Mouse (Mus musculus) myocyte (in vitro differentiated cells): ENCODE data around the gene Gm2663. TPM values are rescaled to one million over a fixed set of nuclear protein-coding genes. Genes with fewer than 3 reads are reported as not detected.
"Not testable (repeated sequence)": the region's sequence is repeated elsewhere in the genome, so short reads cannot be mapped to it uniquely, and the experiment has no call there.

Source experiments
- H3K27me3 ChIP-seq: one replicate; pipeline ENCODE4 v1.6.1; 2011; ENCODE audit not compliant: control insufficient read depth, insufficient read depth, insufficient read length
- H3K36me3 ChIP-seq: one replicate; pipeline ENCODE4 v1.6.1; 2011; ENCODE audit not compliant: control insufficient read depth, insufficient read depth
- H3K4me2 ChIP-seq: one replicate; pipeline ENCODE4 v1.6.1; 2011; ENCODE audit warnings: low read depth, control low read depth
- H3K4me3 ChIP-seq: one replicate; pipeline ENCODE4 v1.5.1; 2011; ENCODE audit warnings: mild to moderate bottlenecking, control low read depth, moderate library complexity
- H3K79me2 ChIP-seq: one replicate; pipeline ENCODE4 v1.6.1; 2011; ENCODE audit not compliant: control insufficient read depth, insufficient read depth
- H3ac ChIP-seq: one replicate; pipeline ENCODE4 v1.6.1; 2011; ENCODE audit not compliant: control insufficient read depth, insufficient read length
- CEBPB ChIP-seq: IDR thresholded peaks from 2 replicates; pipeline ENCODE4 v1.6.1; 2011; ENCODE audit warnings: mild to moderate bottlenecking, moderate library complexity; ENCODE audit not compliant: poor library complexity, insufficient read depth, severe bottlenecking
- E2F4 ChIP-seq: IDR thresholded peaks from one replicate; pipeline ENCODE4 v1.6.1; 2011; ENCODE audit warnings: mild to moderate bottlenecking, control low read depth, moderate library complexity; ENCODE audit not compliant: insufficient read depth
- MAX ChIP-seq: IDR thresholded peaks from one replicate; pipeline ENCODE4 v1.6.1; 2011; ENCODE audit warnings: low read depth, mild to moderate bottlenecking, control low read depth
- MYOD1 ChIP-seq, 3 experiments: IDR thresholded peaks; one replicate each; pipeline ENCODE4 v1.6.1; 2011; ENCODE audit warnings: control low read depth in 2 of 3, low read depth in 2 of 3, mild to moderate bottlenecking in 2 of 3, moderate library complexity in 1 of 3; ENCODE audit not compliant: insufficient read length in 2 of 3, control insufficient read depth in 1 of 3
- MYOG ChIP-seq, 3 experiments: IDR thresholded peaks; one replicate each; pipeline ENCODE4 v1.6.1; 2011; ENCODE audit warnings: control low read depth in 2 of 3, low read depth in 2 of 3, mild to moderate bottlenecking in 2 of 3; ENCODE audit not compliant: insufficient read length in 2 of 3, control insufficient read depth in 1 of 3, insufficient read depth in 1 of 3
- POLR2A ChIP-seq: IDR thresholded peaks from one replicate; pipeline ENCODE4 v1.6.1; 2011; ENCODE audit warnings: low read depth, mild to moderate bottlenecking, control low read depth, moderate library complexity; ENCODE audit not compliant: insufficient read length
- POLR2AphosphoS2 ChIP-seq: IDR thresholded peaks from one replicate; pipeline ENCODE4 v1.6.1; 2011; ENCODE audit warnings: low read depth, control low read depth; ENCODE audit not compliant: insufficient read length
- REST ChIP-seq: IDR thresholded peaks from one replicate; pipeline ENCODE4 v1.6.1; 2011; ENCODE audit warnings: mild to moderate bottlenecking, control low read depth, moderate library complexity; ENCODE audit not compliant: insufficient read depth, insufficient read length
- SRF ChIP-seq: IDR thresholded peaks from one replicate; pipeline ENCODE4 v1.6.1; 2011; ENCODE audit warnings: low read depth; ENCODE audit not compliant: control insufficient read depth, insufficient read length
- TCF12 ChIP-seq: IDR thresholded peaks from one replicate; pipeline ENCODE4 v1.6.1; 2011; ENCODE audit warnings: mild to moderate bottlenecking, control low read depth; ENCODE audit not compliant: poor library complexity, insufficient read depth, severe bottlenecking
- TCF3 ChIP-seq: IDR thresholded peaks from one replicate; pipeline ENCODE4 v1.6.1; 2011; ENCODE audit warnings: low read depth, control low read depth; ENCODE audit not compliant: insufficient read length
- USF1 ChIP-seq: IDR thresholded peaks from one replicate; pipeline ENCODE4 v1.6.1; 2011; ENCODE audit warnings: low read depth, mild to moderate bottlenecking, control low read depth, moderate library complexity
- polyA plus RNA-seq: library from polyadenylated mRNA; unstranded; fragments of >200 nt; fragmentation: generic; extraction: Trizol; gene quantifications from one replicate; pipeline ENCODE4 v1.2.1, GENCODE M21; 2012; ENCODE audit warnings: missing spikeins

The Gm2663 gene
- not detected for polyA plus RNA-seq

GRCm38 (mm10) chr6:40999379-40999778 lies at the start of gene Gm2663:
Gm2663 (minus strand) TSS chr6:40999479.
- H3K4me3 ChIP-seq, H3K36me3 ChIP-seq, H3ac ChIP-seq, H3K27me3 ChIP-seq, H3K4me2 ChIP-seq, H3K79me2 ChIP-seq: not testable (repeated sequence)

- Histone ChIP-seq H3K4me2 (peak overlapping the region; percentile 53), H3ac (no peak overlapping the region), H3K27me3 (no peaks in the 10 kb centered on the region), H3K79me2 (no peaks in the 10 kb centered on the region), H3K36me3 (no peaks in the 10 kb centered on the region), H3K4me3 (no peak overlapping the region)
- TF ChIP-seq E2F4: no peak
- peak in 1 of 3 experiments; percentile 50 for TF ChIP-seq MYOD1 (IDR thresholded peaks at IDR 0.05; ENCODE audit: control insufficient read depth in 1 of 3, insufficient read length in 2 of 3, low read depth in 2 of 3)
- 0 out of 2 replicates have a peak, but pooled peaks have one; percentile 36 for TF ChIP-seq CEBPB
- TF ChIP-seq MYOG (IDR thresholded peaks at IDR 0.05; ENCODE audit: control insufficient read depth in 1 of 3, insufficient read depth in 1 of 3, insufficient read length in 2 of 3, low read depth in 2 of 3): no peak
- TF ChIP-seq TCF12: peak; percentile 14
These were observed 49.3 kb upstream of the Gm2663 start for GRCm38 (mm10) chr6:41048602-41049001.

- H3ac ChIP-seq: no peak overlapping the region
- TF ChIP-seq MYOD1 (IDR thresholded peaks at IDR 0.05; ENCODE audit: control insufficient read depth in 1 of 3, insufficient read length in 2 of 3, low read depth in 2 of 3) (no peak), POLR2AphosphoS2 (no peak), POLR2A (no peak), SRF (no peak), MAX (no peak), REST (no peak)
- no peaks in the 10 kb centered on the region for H3K27me3 ChIP-seq
- no peaks in the 10 kb centered on the region for H3K36me3 ChIP-seq
- no peak overlapping the region for H3K4me3 ChIP-seq
- no peaks in the 10 kb centered on the region for H3K79me2 ChIP-seq
- peak overlapping the region; percentile 53 for H3K4me2 ChIP-seq
These were observed 48.7 kb upstream of the Gm2663 start for GRCm38 (mm10) chr6:41047961-41048360.

- Histone ChIP-seq H3K4me3 (no peak overlapping the region), H3K4me2 (peak overlapping the region; percentile 53), H3K36me3 (no peaks in the 10 kb centered on the region), H3K27me3 (no peaks in the 10 kb centered on the region), H3K79me2 (no peaks in the 10 kb centered on the region), H3ac (no peak overlapping the region)
- no peak for TF ChIP-seq TCF3
- no peak for TF ChIP-seq POLR2A
- TF ChIP-seq SRF: no peak
- no peak for TF ChIP-seq MYOG (IDR thresholded peaks at IDR 0.05; ENCODE audit: control insufficient read depth in 1 of 3, insufficient read depth in 1 of 3, insufficient read length in 2 of 3, low read depth in 2 of 3)
- no peak for TF ChIP-seq MAX
- no peak for TF ChIP-seq POLR2AphosphoS2
- no peak for TF ChIP-seq E2F4
- TF ChIP-seq USF1: no peak
- no peak for TF ChIP-seq MYOD1 (IDR thresholded peaks at IDR 0.05; ENCODE audit: control insufficient read depth in 1 of 3, insufficient read length in 2 of 3, low read depth in 2 of 3)
- no peak for TF ChIP-seq CEBPB
These were observed 47.9 kb upstream of the Gm2663 start for GRCm38 (mm10) chr6:41047202-41047601.

- H3K27me3 ChIP-seq: no peaks in the 10 kb centered on the region
- H3ac ChIP-seq: no peak overlapping the region
- no peaks in the 10 kb centered on the region for H3K79me2 ChIP-seq
- no peak overlapping the region for H3K4me2 ChIP-seq
- H3K36me3 ChIP-seq: no peaks in the 10 kb centered on the region
- no peak overlapping the region for H3K4me3 ChIP-seq
- no peak for TF ChIP-seq CEBPB
- no peak for TF ChIP-seq TCF12
- TF ChIP-seq TCF3: no peak
- TF ChIP-seq SRF: no peak
- no peak for TF ChIP-seq USF1
- no peak for TF ChIP-seq POLR2AphosphoS2
- TF ChIP-seq REST: no peak
These were observed 47.3 kb upstream of the Gm2663 start for GRCm38 (mm10) chr6:41046553-41046952.

GRCm38 (mm10) chr6:41044753-41045152 lies 45.5 kb upstream of the Gm2663 start:
- no peaks in the 10 kb centered on the region for H3K27me3 ChIP-seq
- TF ChIP-seq POLR2AphosphoS2: no peak
- no peak for TF ChIP-seq TCF12
- TF ChIP-seq CEBPB: no peak
- H3K79me2 ChIP-seq: no peaks in the 10 kb centered on the region
- no peak overlapping the region for H3ac ChIP-seq
- H3K36me3 ChIP-seq: no peaks in the 10 kb centered on the region
- H3K4me2 ChIP-seq: no peak overlapping the region
- no peak overlapping the region for H3K4me3 ChIP-seq
